ENCODE assay signal across 7 mouse cellular contexts in the genomic region with DNA sequence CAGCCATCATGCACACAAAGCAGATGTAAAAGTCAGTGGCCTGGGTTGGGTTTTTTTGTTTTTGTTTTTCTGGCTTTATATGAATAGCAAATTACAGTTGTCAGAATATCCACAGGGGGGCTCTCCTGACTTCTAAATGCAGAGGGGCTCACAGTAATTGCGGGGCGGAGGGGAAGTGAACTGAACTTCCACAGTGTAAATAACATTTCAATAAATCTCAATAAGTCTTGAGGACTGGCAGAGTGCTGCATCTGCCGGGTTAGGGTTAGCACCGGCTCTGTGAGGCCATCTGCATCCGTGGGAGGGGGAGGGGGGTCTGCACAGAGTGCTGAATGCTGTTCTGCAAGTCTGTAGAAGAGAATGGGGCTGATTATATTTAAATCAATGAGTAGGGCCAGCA. TPM values are rescaled to one million over a fixed set of nuclear protein-coding genes. Genes with fewer than 3 reads are reported as not detected.
DNase-seq lines count a peak whose midpoint lies in the region; ATAC-seq and TF ChIP-seq lines count a peak whose summit lies in the region.

No protein-coding gene starts in this region.

- H3K27ac ChIP-seq in kidney, postnatal 0 days: no peak overlapping the region
- no peak overlapping the region for H3K27ac ChIP-seq in neural tube, embryonic 11.5 days (ENCODE audit: low read depth, low read length)

- H3K9me3 ChIP-seq in kidney, postnatal 0 days (replicated peaks; ENCODE audit: low read length): no peaks in the 10 kb centered on the region
- H3K9me3 ChIP-seq in neural tube, embryonic 11.5 days (ENCODE audit: control insufficient read depth, low read length): no peaks in the 10 kb centered on the region

- no peak overlapping the region for H3K4me3 ChIP-seq in kidney, postnatal 0 days (replicated peaks; ENCODE audit: low read depth, low read length)
- no peak overlapping the region for H3K4me3 ChIP-seq in neural tube, embryonic 11.5 days (ENCODE audit: low read depth, low read length)

- no peak overlapping the region for H3K9ac ChIP-seq in kidney, postnatal 0 days (ENCODE audit: low read depth, low read length)
- no peak overlapping the region for H3K9ac ChIP-seq in neural tube, embryonic 11.5 days (ENCODE audit: low read length)

- no peak overlapping the region for H3K4me2 ChIP-seq in kidney, postnatal 0 days (ENCODE audit: low read length)
- no peak overlapping the region for H3K4me2 ChIP-seq in neural tube, embryonic 11.5 days (ENCODE audit: low read depth)

- no peaks in the 10 kb centered on the region for H3K27me3 ChIP-seq in kidney, postnatal 0 days (ENCODE audit: insufficient read depth, low read length)
- no peaks in the 10 kb centered on the region for H3K27me3 ChIP-seq in neural tube, embryonic 11.5 days (ENCODE audit: control insufficient read depth, insufficient read depth, low read length)

- no peak for ATAC-seq in kidney, postnatal 0 days (replicated peaks; ENCODE audit: low FRiP score, low read depth)
- peak; percentile 82 for ATAC-seq in neural tube, embryonic 11.5 days (ENCODE audit: insufficient read depth, low FRiP score, low TSS enrichment)

- 5% methylated on average over 5 of the region's 5 CpGs for WGBS in kidney, postnatal 0 days
- 3% methylated on average over 5 of the region's 5 CpGs for WGBS in neural tube, embryonic 11.5 days

- H3K4me1 ChIP-seq in kidney, postnatal 0 days (replicated peaks; ENCODE audit: insufficient read depth, low read length): peaks cover 12% of the 10 kb centered on the region
- H3K4me1 ChIP-seq in neural tube, embryonic 11.5 days (ENCODE audit: control insufficient read depth, insufficient read depth, low read length): peaks cover 3% of the 10 kb centered on the region; the same call in 1 of the 2 replicates

- intact Hi-C loops in left cerebral cortex, postnatal 25 days (cut with DNase I): loop anchor here (2.0 kb wide), 1 partner anchor 444 kb away; no protein-coding TSS in a partner anchor

- peak; percentile 21 to 22 for DNase-seq in left cerebral cortex, postnatal 25 days (ENCODE audit: low spot score in 2 of 2)
- DNase-seq in left cerebral cortex, adult 18-20 months (ENCODE audit: low spot score in 2 of 2): no peak
- DNase-seq in embryo, embryonic 9.5 days (ENCODE audit: extremely low spot score): peak; percentile 61
- peak; percentile 94 for DNase-seq in kidney, postnatal 0 days (ENCODE audit: low spot score)
- peak; percentile 71 for DNase-seq in neural tube, embryonic 11.5 days (ENCODE audit: low spot score)
- DNase-seq in adrenal gland, postnatal 25 days: no peak
- no peak for DNase-seq in gastrocnemius, adult 8-10 months (ENCODE audit: low spot score in 2 of 2)

- no peaks in the 10 kb centered on the region for H3K36me3 ChIP-seq in kidney, postnatal 0 days (ENCODE audit: insufficient read depth, low read length)
- H3K36me3 ChIP-seq in neural tube, embryonic 11.5 days (ENCODE audit: control insufficient read depth, insufficient read depth, low read length): no peaks in the 10 kb centered on the region

- TF ChIP-seq CTCF in kidney, postnatal 0 days (IDR thresholded peaks at IDR 0.05; ENCODE audit: low read depth): peak; percentile 76

RNA-seq across cellular contexts. Expression of a gene that starts 50.3 kb away (rescaled TPM):
- 10 to 100 TPM; 32.7 to 34.7 TPM for total RNA-seq in left cerebral cortex, postnatal 25 days (2021)
- total RNA-seq in left cerebral cortex, adult 18-20 months (2021): 10 to 100 TPM; 37.8 to 40.1 TPM
- 29.1 and 30.6 TPM in 2 replicates for polyA plus RNA-seq in kidney, postnatal 0 days (2015; fragmentation: Nextera tagmentation; extraction: Ambion mirVana)
- 10.5 and 11.8 TPM in 2 replicates for polyA plus RNA-seq in neural tube, embryonic 11.5 days (2014; fragmentation: Nextera tagmentation; extraction: Ambion mirVana)
- total RNA-seq in adrenal gland, postnatal 25 days (2021): 11.0 and 12.0 TPM in 2 replicates
- total RNA-seq in gastrocnemius, adult 8-10 months (2022): under 1 TPM; 0.11 to 0.63 (median 0.29) TPM

Comparison
In these comparisons a context has a peak if more than half of its experiments do, and no peak if none do; other contexts are left out.
1. DNase-seq: peak in left cerebral cortex, postnatal 25 days (2 of 2), embryo, embryonic 9.5 days (single experiment), kidney, postnatal 0 days (single experiment) and neural tube, embryonic 11.5 days (single experiment); none in left cerebral cortex, adult 18-20 months (0 of 2), adrenal gland, postnatal 25 days (single experiment) and gastrocnemius, adult 8-10 months (0 of 2).